Mouse (Mus musculus): ENCODE measurements around the gene Slc6a8. TPM values are rescaled to one million over a fixed set of nuclear protein-coding genes. Genes with fewer than 3 reads are reported as not detected.

Slc6a8 gene
- polyA plus RNA-seq, 1 experiment from 2014 or later, result 157 TPM

- 83% methylated on average over 1 of the region's 3 CpGs for WGBS (ENCODE audit: missing documents)
- Histone ChIP-seq H3K27ac (no peak overlapping the region), H3K79me2 (ENCODE audit: inconsistent target) (no peaks in the 10 kb centered on the region), H3K36me3 (ENCODE audit: inconsistent target) (no peaks in the 10 kb centered on the region), H3K4me3 (ENCODE audit: inconsistent target) (no peak overlapping the region)
Measured at GRCm38 (mm10) chrX:73660284-73660665, 12.7 kb upstream of the Slc6a8 start.

DNA sequence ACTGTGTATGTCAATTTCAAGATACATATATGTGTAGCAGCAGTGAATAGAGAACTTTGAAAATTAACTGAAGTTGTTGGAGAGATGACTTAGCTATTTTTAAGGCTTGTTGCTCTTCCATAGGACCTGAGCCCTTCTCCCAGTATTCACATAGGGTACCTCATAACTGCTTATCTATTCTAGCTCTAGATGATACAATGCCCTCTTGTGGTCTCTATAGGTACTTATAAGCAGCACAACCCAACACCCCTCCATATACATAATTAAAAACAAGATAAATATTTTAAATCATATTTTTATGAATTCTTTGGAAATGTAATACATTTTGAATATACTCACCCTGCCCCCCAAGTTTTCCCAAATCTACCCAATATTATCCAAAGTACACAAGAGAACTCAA, 9.8 kb upstream of the Slc6a8 start:
- H3K79me2 ChIP-seq (ENCODE audit: inconsistent target), result no peaks in the 10 kb centered on the region
- no peak overlapping the region for H3K4me3 ChIP-seq (ENCODE audit: inconsistent target)
- no peaks in the 10 kb centered on the region for H3K36me3 ChIP-seq (ENCODE audit: inconsistent target)
- no peak overlapping the region for H3K27ac ChIP-seq

DNA sequence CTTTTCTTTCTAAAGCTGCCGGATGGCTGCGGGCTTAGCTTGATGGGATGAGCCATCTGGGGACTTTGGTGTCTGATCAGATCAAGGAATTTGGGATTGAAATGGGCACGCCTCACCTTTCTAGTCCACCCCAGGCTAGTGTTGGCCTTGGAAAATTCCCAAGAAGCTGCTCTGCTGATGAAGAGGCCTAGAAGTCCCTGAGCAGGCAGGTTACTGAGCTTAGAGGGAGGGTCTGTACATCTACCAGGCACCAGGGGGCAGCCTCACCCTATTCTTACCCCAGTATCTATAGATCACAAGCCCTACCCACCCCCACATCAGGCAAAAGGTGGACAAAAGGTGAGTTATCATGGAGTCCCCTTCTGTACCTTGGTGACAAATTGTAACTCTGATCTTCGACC, 919 bp upstream of the Slc6a8 start:
- Histone ChIP-seq H3K27ac (no peak overlapping the region), H3K36me3 (ENCODE audit: inconsistent target) (no peaks in the 10 kb centered on the region), H3K79me2 (ENCODE audit: inconsistent target) (peaks cover 12% of the 10 kb centered on the region), H3K4me3 (ENCODE audit: inconsistent target) (no peak overlapping the region)
- WGBS (ENCODE audit: missing documents), result 78% methylated on average over 4 of the region's 4 CpGs

GRCm38 (mm10) chrX:73673619-73673967, 643 bp downstream of the Slc6a8 start:
- H3K4me3 ChIP-seq (ENCODE audit: inconsistent target), result peak overlapping the region; percentile 35
- peaks cover 12% of the 10 kb centered on the region for H3K79me2 ChIP-seq (ENCODE audit: inconsistent target)
- no peaks in the 10 kb centered on the region for H3K36me3 ChIP-seq (ENCODE audit: inconsistent target)
- no peak overlapping the region for H3K27ac ChIP-seq
- 26% methylated on average over 15 of the region's 42 CpGs for WGBS (ENCODE audit: missing documents)

- Histone ChIP-seq H3K79me2 (ENCODE audit: inconsistent target) (peaks cover 12% of the 10 kb centered on the region), H3K4me3 (ENCODE audit: inconsistent target) (peak overlapping the region; percentile 35), H3K27ac (peak overlapping the region; percentile 66), H3K36me3 (ENCODE audit: inconsistent target) (no peaks in the 10 kb centered on the region)
- 68% methylated on average over 19 of the region's 20 CpGs for WGBS (ENCODE audit: missing documents)
Measured at GRCm38 (mm10) chrX:73673968-73674661, 1.2 kb downstream of the Slc6a8 start.

DNA sequence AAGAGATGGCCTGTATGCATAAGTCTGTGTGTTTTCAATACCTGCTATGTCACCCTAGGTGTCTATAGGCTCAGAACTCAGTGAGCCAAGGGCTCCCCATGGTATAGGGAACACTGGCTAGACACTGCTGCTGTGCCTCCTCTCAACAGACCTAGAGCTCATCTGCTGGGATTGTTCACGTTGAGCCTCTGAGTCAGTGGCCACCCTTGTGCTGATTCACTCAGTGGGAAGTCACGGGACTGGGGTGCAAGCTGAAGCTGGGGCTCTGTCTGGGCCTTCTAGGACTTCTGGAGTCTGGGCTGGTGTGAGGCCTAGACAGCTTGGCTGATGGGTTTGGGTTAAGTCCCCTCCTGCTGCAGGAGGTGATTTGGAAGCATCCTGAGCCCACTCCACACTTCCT, 2.3 kb downstream of the Slc6a8 start:
- Histone ChIP-seq H3K79me2 (ENCODE audit: inconsistent target) (peaks cover 12% of the 10 kb centered on the region), H3K36me3 (ENCODE audit: inconsistent target) (no peaks in the 10 kb centered on the region), H3K27ac (peak overlapping the region; percentile 66), H3K4me3 (ENCODE audit: inconsistent target) (peak overlapping the region; percentile 35; the same call in 1 of the 2 replicates)
- WGBS (ENCODE audit: missing documents), result 36% methylated on average over 2 of the region's 2 CpGs

GRCm38 (mm10) chrX:73676668-73677067, 3.7 kb downstream of the Slc6a8 start:
- 95% methylated on average over 4 of the region's 4 CpGs for WGBS (ENCODE audit: missing documents)
- Histone ChIP-seq H3K79me2 (ENCODE audit: inconsistent target) (peaks cover 12% of the 10 kb centered on the region), H3K27ac (no peak overlapping the region), H3K36me3 (ENCODE audit: inconsistent target) (no peaks in the 10 kb centered on the region), H3K4me3 (ENCODE audit: inconsistent target) (no peak overlapping the region)

GRCm38 (mm10) chrX:73684156-73684555, 11.2 kb downstream of the Slc6a8 start:
- no peaks in the 10 kb centered on the region; the same call in 1 of the 2 replicates for H3K36me3 ChIP-seq (ENCODE audit: inconsistent target)
- 88% methylated on average over 2 of the region's 2 CpGs for WGBS (ENCODE audit: missing documents)
- no peak overlapping the region for H3K4me3 ChIP-seq (ENCODE audit: inconsistent target)

DNA sequence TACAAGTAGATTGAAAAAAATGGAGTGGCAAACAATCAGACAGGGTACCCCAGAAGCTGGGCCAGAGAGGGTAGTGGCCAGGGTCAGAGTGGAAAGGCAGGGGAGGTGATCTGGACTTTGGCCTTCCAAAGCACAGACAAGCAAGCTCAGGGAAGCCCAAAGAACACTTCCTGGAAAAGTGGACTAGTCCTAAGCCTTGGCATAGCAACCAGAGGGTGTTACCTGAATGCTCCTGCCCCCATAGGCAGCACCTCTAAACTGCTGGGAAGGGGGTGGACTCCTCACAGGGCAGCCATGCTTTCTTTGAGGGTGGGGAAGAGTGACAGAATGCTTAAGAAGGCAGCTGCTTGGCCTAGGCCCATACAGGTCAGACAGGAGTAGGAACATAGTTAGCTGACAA, 12.0 kb downstream of the Slc6a8 start:
- Histone ChIP-seq H3K79me2 (ENCODE audit: inconsistent target) (no peaks in the 10 kb centered on the region), H3K36me3 (ENCODE audit: inconsistent target) (no peaks in the 10 kb centered on the region; the same call in 1 of the 2 replicates), H3K27ac (no peak overlapping the region), H3K4me3 (ENCODE audit: inconsistent target) (no peak overlapping the region)

More at GRCm38 (mm10) chrX:73684156-73684555, 11.2 kb downstream of the Slc6a8 start:
- H3K79me2 ChIP-seq (ENCODE audit: inconsistent target), result no peaks in the 10 kb centered on the region
- H3K27ac ChIP-seq, result no peak overlapping the region

DNA sequence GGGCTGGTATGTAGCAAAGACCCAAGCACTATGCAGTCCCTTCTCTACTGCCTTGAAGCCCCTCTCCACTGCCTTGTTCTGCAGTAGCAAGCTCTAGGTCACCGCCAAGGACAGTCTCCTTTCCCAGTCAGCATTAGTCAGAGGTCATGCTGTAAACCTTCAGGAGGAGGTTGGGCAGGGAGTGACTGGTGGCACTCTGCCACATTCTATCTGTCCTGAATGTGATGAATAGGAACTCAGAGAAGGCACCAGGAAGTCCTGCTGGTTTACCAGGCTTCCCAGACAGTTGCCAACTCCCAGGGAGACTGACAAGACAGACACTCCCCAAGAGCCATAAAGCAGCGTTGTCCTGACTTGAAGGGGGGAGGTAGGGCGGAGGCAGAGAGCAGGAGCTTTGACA, 12.7 kb downstream of the Slc6a8 start:
- H3K36me3 ChIP-seq (ENCODE audit: inconsistent target), result no peaks in the 10 kb centered on the region; the same call in 1 of the 2 replicates
- H3K4me3 ChIP-seq (ENCODE audit: inconsistent target), result no peak overlapping the region
- no peak overlapping the region for H3K27ac ChIP-seq
- WGBS (ENCODE audit: missing documents), result 87% methylated on average over 3 of the region's 3 CpGs
- H3K79me2 ChIP-seq (ENCODE audit: inconsistent target), result no peaks in the 10 kb centered on the region

DNA sequence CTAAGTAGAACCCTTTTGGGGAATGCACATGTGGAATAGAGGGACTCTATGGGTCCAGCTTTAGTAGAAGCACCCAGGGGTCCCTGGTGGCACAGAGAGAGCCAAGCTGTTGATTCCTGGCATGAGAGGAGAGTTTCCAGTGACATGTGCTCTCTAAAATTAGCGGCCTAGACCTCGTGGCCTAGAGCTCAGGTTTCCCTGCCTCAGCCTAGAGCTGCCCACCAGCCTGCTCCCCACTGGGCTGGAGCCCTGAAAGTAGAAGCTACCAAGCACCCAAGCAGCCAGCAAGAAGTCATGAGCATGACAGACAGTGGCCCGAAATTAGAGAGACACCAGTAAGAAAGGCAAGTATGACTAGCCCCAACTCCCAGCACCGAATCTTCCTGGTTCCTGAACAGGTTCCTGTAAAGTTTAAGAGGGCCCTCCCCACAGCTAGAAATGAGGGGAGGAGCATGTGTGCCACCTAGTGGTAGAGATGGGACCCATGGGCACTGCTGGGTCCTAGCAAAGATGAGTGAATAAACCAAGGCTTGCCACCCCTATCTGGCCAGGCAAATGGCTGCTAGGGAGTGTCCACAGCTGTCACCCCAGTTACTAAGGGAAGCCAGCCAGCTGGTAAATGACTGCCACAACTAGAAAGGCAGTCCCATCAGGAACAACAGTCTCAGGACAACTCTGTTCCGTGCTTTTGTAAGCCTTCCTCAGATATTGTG, 18.1 kb downstream of the Slc6a8 start:
- 60% methylated on average over 5 of the region's 5 CpGs for WGBS (ENCODE audit: missing documents)
- Histone ChIP-seq H3K4me3 (ENCODE audit: inconsistent target) (no peak overlapping the region), H3K36me3 (ENCODE audit: inconsistent target) (no peaks in the 10 kb centered on the region; the same call in 1 of the 2 replicates), H3K79me2 (ENCODE audit: inconsistent target) (no peaks in the 10 kb centered on the region), H3K27ac (no peak overlapping the region)

DNA sequence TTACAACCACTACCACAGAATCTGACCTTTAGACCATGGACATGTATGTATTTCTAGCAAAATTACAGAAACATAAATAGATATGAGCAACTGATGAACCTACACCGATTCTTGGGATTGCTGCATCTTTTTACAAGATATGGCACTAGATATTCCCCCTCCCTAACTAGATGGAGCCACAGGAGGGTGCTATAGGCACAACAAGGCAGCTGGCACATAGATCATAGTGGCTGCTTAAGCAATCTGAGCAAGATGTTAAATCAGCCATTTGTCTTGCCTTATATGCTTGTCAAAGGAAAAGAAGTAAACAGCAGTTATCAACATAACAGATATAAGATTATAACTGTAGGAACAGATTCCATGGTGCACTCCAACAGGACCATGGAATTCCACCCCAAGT, 27.5 kb downstream of the Slc6a8 start:
- Histone ChIP-seq H3K79me2 (ENCODE audit: inconsistent target) (no peaks in the 10 kb centered on the region), H3K36me3 (ENCODE audit: inconsistent target) (no peaks in the 10 kb centered on the region), H3K27ac (no peak overlapping the region), H3K4me3 (ENCODE audit: inconsistent target) (no peak overlapping the region)
- WGBS (ENCODE audit: missing documents), result 83% methylated on average over 1 of the region's 1 CpGs

GRCm38 (mm10) chrX:73715476-73716108, 42.6 kb downstream of the Slc6a8 start:
- Histone ChIP-seq H3K27ac (peak overlapping the region; percentile 63), H3K36me3 (ENCODE audit: inconsistent target) (no peaks in the 10 kb centered on the region), H3K4me3 (ENCODE audit: inconsistent target) (peak overlapping the region; percentile 54), H3K79me2 (ENCODE audit: inconsistent target) (peaks cover 54% of the 10 kb centered on the region)
- 37% methylated on average over 21 of the region's 21 CpGs for WGBS (ENCODE audit: missing documents)

- 19% methylated on average over 28 of the region's 45 CpGs for WGBS (ENCODE audit: missing documents)
- Histone ChIP-seq H3K27ac (peak within 1 kb of the TSS; percentile 95), H3K4me3 (ENCODE audit: inconsistent target) (peak within 1 kb of the TSS; percentile 70), H3K36me3 (ENCODE audit: inconsistent target) (no peaks in the 10 kb centered on the region), H3K79me2 (ENCODE audit: inconsistent target) (peaks cover 60% of the 10 kb centered on the region)
Measured at GRCm38 (mm10) chrX:73716109-73716661, 43.2 kb downstream of the Slc6a8 start, which contains the start of the genes Bcap31 and Abcd1. Gene Bcap31, minus strand, starts transcription at chrX:73716175. Gene Abcd1, plus strand, starts transcription at chrX:73716597.
